ENCODE assay signal across 9 mouse cellular contexts in the genomic region with DNA sequence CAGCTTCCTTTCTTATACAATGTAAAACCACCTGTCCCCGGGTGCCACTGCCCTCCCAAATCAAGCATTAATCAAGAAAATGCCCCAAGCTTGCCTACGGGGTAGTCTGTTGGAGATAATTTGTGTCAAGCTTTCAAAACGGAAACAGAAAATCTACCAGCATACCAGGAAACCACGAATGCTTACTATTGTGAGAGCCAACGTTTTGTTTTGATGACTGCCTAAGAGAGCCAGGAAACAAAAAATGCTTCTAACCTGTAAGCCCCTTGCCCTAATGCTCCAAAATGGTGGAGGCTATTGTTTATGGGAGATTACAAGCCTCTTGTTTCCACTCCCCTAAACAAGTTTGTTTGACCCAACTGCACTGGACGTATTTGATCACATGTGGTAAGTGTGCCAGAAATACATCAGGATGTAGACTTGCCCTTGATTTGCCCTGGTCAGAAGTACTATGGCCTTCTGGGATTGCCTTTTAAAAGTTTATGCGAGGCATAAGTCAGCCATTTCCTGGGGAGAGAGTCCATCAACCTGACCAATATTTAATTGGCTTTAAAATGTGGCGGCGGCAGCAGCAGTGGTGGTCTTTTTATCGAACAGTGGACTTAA.
DNase-seq lines count a peak whose midpoint lies in the region; ATAC-seq and TF ChIP-seq lines count a peak whose summit lies in the region.
"Had no signal": no experiment of that assay in that cellular context is flagged by ENCODE, and none has a peak within 500 bp of the region (broad histone marks: within the 10 kb centered on the region; RNA-seq: fewer than 3 reads in every experiment).

No protein-coding gene starts in this region.

- H3K4me2 ChIP-seq in kidney, embryonic 15.5 days, result peak overlapping the region; percentile 44
- peak overlapping the region; percentile 24; the same call in 1 of the 2 replicates for H3K4me2 ChIP-seq in liver, embryonic 13.5 days
- H3K4me2 ChIP-seq: midbrain, embryonic 12.5 days had no signal

- H3K27ac ChIP-seq in kidney, embryonic 15.5 days, result peak overlapping the region; percentile 11; the same call in 1 of the 2 replicates
- 0 out of 2 replicates have a peak overlapping the region, but pooled peaks have one; percentile 41 for H3K27ac ChIP-seq in ES-Bruce4 (ENCODE audit: insufficient read depth, low read length)
- no peak overlapping the region for H3K27ac ChIP-seq in liver, embryonic 13.5 days
- H3K27ac ChIP-seq: midbrain, embryonic 12.5 days had no signal

- H3K27me3 ChIP-seq in kidney, embryonic 15.5 days, result no peaks in the 10 kb centered on the region
- no peaks in the 10 kb centered on the region for H3K27me3 ChIP-seq in ES-Bruce4 (ENCODE audit: control insufficient read depth, insufficient read depth, low read length, poor library complexity, severe bottlenecking)
- no peaks in the 10 kb centered on the region for H3K27me3 ChIP-seq in liver, embryonic 13.5 days
- H3K27me3 ChIP-seq: midbrain, embryonic 12.5 days had no signal

- 38% methylated on average over 10 of the region's 10 CpGs for WGBS in kidney, embryonic 15.5 days
- WGBS in liver, embryonic 13.5 days (ENCODE audit: insufficient replicate concordance), result 46% methylated on average over 10 of the region's 10 CpGs

- peak; percentile 52; the same call in 1 of the 2 replicates for ATAC-seq in kidney, embryonic 15.5 days (replicated peaks; ENCODE audit: low FRiP score)
- ATAC-seq in liver, embryonic 13.5 days (ENCODE audit: low read depth), result no peak

- H3K9me3 ChIP-seq in kidney, embryonic 15.5 days (replicated peaks), result no peaks in the 10 kb centered on the region
- no peaks in the 10 kb centered on the region for H3K9me3 ChIP-seq in ES-Bruce4 (replicated peaks; ENCODE audit: control insufficient read depth, insufficient read depth, low read length, poor library complexity, severe bottlenecking)
- H3K9me3 ChIP-seq in liver, embryonic 13.5 days (replicated peaks), result no peaks in the 10 kb centered on the region
- H3K9me3 ChIP-seq: midbrain, embryonic 12.5 days had no signal

- peaks cover 19% of the 10 kb centered on the region for H3K4me1 ChIP-seq in kidney, embryonic 15.5 days
- no peaks in the 10 kb centered on the region for H3K4me1 ChIP-seq in ES-Bruce4 (ENCODE audit: control insufficient read depth, insufficient read depth, low read length)
- no peaks in the 10 kb centered on the region for H3K4me1 ChIP-seq in liver, embryonic 13.5 days (replicated peaks)
- H3K4me1 ChIP-seq: midbrain, embryonic 12.5 days had no signal

- no peak for TF ChIP-seq EP300 in ES-Bruce4 (IDR thresholded peaks at IDR 0.05; ENCODE audit: insufficient read depth, low read depth, low read length)

- no peak for TF ChIP-seq CTCF in ES-Bruce4 (IDR thresholded peaks at IDR 0.05; ENCODE audit: low read depth, low read length)

- no peaks in the 10 kb centered on the region for H3K36me3 ChIP-seq in kidney, embryonic 15.5 days
- H3K36me3 ChIP-seq in ES-Bruce4 (ENCODE audit: control insufficient read depth, insufficient read depth, low read length, poor library complexity, severe bottlenecking), result no peaks in the 10 kb centered on the region
- no peaks in the 10 kb centered on the region for H3K36me3 ChIP-seq in liver, embryonic 13.5 days
- H3K36me3 ChIP-seq: midbrain, embryonic 12.5 days had no signal

- TF ChIP-seq POLR2A in ES-Bruce4 (IDR thresholded peaks at IDR 0.05; ENCODE audit: insufficient read depth, low read length), result no peak

- H3K4me3 ChIP-seq in kidney, embryonic 15.5 days (replicated peaks), result no peak overlapping the region
- peak overlapping the region; percentile 79 for H3K4me3 ChIP-seq in ES-Bruce4 (ENCODE audit: low read depth, low read length)
- no peak overlapping the region for H3K4me3 ChIP-seq in liver, embryonic 13.5 days (replicated peaks)
- H3K4me3 ChIP-seq: midbrain, embryonic 12.5 days had no signal

- DNase-seq in kidney, adult 8-10 months, result no peak
- peak; percentile 19 for DNase-seq in 3T3-L1 (ENCODE audit: low read depth, low spot score)
- DNase-seq in liver, embryonic 13.5 days, result no peak
- no peak for DNase-seq in urinary bladder, postnatal 14 days (ENCODE audit: low spot score)
- no peak for DNase-seq in urinary bladder, postnatal 10 days (ENCODE audit: low spot score)
- DNase-seq in c-Kit-positive CD71-positive TER-119-positive erythroid progenitor cells, embryonic 14.5 days (ENCODE audit: low spot score), result no peak

- H3K9ac ChIP-seq in kidney, embryonic 15.5 days, result no peak overlapping the region
- peak overlapping the region; percentile 53 for H3K9ac ChIP-seq in ES-Bruce4 (ENCODE audit: low read depth, poor library complexity, severe bottlenecking)
- H3K9ac ChIP-seq in liver, embryonic 13.5 days, result no peak overlapping the region
- H3K9ac ChIP-seq: midbrain, embryonic 12.5 days had no signal
